Mouse (Mus musculus): ENCODE results near the gene Elf3.

The Elf3 gene

DNA sequence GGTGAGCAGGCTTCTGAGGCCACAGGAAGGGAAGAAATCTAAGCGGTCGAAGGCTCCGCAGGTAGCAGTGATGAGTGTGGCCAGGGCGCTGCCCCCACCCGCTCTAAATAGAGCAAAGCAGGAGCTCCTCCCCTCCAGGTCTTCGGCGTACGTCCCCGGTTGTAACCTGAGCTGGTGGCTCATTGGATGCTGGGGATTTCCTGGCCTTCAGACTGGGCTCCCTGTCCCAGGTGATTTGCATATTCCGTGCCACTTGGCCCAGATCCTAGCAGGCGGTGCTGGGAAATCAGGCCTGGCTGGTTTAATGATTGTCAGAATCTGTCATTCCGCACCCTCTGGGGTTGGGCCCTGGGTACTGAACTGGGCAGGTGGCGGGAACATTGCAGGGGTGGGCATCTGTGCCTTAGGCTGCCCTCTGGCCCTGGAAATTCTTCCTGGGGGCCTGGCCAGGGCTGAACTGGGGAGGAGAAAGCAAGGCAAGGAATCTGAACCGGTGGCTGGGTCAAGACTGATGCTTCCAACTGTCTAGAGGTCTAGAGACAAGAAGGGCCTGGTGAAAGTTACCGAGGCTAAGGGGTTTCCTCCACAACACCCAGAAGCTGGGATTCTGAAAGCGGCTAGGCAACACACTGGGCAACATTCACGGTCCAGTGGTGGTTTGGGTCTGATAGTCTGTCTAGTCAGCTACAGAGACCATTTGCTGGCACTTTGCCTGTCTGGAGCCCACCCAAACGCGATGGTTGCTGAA lies at the start of gene Elf3:
TSS of gene Elf3 (minus strand) at position 189 of the 748 bp plus-strand sequence.
- DNase-seq (ENCODE audit: extremely low read depth, insufficient read length, low spot score): no peak

DNA sequence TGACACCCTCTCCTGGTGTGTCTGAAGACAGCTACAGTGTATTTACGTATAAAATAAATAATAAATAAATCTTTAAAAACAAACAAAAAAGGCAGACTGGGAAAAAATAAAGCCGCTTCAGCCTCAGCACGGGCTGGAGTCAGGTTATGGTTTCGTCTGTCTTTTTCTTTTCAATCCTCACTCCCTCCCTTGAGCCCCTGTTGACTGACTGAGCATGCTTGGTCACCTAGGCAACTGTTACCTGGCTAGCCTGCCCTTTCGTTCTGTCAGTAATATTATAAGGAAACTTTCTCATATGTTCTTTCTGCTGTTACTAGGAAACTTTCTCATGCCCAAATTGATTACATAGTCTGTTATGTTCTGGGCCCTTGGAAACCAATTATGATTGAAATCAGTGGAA lies 32.5 kb upstream of the Elf3 start:
- DNase-seq (ENCODE audit: extremely low read depth, insufficient read length, low spot score): no peak

DNA sequence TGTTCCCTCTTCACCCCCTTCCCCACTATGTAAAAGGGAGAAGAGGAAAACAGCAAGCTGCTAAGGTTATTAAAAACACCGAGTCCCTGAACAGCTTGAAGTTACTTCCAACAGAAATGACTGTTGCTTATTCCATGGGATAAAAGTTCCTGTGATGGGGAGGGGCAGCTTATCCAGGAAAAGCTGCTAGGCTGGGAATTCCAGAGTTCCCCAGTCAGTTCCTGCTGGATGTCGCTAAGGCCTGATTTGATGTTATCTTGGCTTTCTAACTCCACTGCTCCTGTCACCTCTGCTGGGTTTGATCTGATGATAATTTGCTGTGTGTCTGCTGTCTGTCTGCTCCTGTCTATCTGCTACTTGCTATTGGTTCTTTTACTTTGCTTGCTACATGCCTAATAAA lies 27.9 kb upstream of the Elf3 start:
- no peak for DNase-seq (ENCODE audit: extremely low read depth, insufficient read length, low spot score)

DNA sequence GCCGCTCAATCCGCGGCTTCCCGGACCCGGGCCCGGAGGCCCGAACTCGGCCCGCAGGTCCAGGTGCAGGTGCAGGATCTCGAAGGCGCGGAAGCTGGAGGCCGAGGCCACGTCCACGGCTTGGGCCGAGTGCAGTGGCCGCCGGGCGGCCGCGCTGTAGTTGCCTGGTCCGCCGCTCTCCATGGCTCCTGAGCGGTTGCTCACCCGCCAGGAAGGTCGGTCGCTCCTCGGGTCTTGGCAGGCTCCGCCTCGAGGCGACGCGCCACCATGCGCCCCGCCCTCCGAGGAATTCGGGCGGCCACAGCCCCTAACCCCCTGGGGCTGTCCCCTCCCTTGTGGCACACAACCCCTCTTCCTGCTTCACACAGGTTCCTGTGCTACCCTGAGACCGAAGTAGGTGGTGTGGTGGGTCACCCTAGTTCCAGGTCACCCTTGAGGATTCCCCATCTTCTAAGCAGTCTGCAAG lies 25.5 kb upstream of the Elf3 start, which contains the start of gene Rnpep:
TSS of gene Rnpep (minus strand) at position 259 of the 466 bp plus-strand sequence.
- DNase-seq (ENCODE audit: extremely low read depth, insufficient read length, low spot score): peak; percentile 91

DNA sequence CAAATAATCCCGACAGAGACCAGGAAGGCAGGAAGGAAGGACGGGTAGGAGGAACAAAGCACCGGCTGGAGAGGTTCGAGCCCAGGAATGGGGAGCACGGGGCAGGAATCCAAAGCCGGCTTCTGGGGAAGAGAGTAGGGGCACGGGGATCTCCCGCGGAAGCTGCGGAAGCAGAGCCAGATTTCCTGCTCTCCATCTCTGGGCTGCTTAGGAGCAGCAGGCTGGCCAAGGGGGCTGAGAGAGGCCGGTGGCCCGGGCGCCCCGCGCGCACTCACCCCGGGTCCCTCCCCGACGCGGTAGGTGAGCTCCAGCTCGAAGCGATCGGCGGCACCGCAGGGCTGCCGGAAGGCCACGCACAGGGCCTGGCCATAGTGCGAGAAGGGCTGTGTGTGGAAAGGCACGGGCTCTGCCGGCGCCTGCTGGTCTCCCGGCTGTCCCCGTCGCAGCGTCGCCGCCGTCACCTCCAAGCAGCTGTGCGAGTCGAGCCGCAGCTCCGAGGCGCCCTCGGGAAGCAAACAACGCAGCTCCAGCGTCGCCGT lies 25.0 kb upstream of the Elf3 start:
- DNase-seq (ENCODE audit: extremely low read depth, insufficient read length, low spot score): no peak

DNA sequence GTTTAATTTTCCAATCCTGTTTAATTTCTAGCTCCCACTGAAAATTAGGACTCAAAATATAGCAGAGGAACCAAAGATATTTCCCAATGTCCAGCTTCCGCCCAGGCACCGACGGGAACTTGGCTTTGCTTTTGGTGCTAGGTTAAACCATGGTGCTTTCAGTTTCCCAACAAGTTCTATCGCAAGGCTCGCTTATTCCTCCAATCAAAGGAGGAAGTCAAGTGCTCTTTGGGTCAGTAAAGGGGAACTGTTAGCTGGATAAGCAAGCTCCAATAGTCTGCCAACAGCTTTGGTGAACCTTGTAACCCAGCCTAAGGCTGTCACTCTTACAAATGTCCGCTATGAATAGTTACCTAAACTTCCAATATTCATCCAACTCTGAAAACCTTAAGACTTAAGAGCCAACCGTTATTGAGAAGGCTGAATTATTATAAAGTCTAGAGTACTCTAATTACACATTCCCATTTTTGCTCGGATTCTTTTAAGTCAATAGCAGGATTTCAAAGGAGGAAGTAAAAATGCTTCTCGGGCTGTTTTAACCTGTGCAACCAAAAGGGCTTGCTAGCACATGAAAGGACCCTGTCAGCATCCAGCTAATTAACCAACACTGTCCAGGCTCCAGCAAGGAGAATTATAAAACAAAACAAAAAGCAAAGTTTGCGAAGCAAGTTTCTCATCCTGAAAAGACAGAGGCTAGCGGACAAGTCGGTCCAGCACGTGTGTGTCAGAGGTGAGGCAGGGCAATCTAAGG lies 24.3 kb upstream of the Elf3 start:
- DNase-seq (ENCODE audit: extremely low read depth, insufficient read length, low spot score): peak; percentile 30

DNA sequence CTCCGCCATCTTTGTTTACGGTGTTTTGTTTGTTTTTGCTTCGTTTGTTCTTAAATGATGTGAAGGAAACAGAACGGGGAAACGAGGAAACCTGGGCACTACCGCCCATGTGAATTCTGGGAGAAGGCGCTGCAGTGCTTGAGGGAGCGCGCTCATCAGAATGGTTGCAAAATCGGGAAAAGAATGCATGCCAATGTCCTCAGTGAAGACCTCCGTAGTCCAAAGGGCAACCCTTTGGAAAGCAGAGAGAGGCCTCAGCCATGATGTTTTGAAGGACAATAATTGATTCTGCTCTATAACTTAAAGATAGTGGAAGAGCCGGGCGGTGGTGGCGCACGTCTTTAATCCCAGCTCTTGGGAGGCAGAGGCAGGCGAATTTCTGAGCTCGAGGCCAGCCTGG lies 23.5 kb upstream of the Elf3 start:
- DNase-seq (ENCODE audit: extremely low read depth, insufficient read length, low spot score): no peak

DNA sequence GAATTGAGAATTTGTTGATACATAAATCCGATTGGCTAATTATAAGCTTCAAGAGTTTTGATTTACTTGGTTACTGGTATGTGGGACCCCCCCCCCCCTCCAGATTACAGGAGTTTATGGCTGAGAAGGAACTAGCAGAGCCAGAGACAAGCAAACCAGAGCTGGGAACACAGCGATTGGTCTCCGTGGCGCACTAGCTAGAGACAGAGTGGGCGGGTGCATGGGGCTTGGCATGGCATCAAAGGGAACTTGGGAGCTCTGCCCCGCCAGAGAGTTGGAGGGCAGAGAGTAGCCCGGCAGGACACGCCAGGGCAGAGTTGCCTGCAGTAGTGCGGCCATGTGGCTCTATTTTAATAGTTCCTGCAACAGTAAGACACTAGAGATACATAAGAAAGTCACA lies 22.3 kb upstream of the Elf3 start:
- peak; percentile 58 for DNase-seq (ENCODE audit: extremely low read depth, insufficient read length, low spot score)

DNA sequence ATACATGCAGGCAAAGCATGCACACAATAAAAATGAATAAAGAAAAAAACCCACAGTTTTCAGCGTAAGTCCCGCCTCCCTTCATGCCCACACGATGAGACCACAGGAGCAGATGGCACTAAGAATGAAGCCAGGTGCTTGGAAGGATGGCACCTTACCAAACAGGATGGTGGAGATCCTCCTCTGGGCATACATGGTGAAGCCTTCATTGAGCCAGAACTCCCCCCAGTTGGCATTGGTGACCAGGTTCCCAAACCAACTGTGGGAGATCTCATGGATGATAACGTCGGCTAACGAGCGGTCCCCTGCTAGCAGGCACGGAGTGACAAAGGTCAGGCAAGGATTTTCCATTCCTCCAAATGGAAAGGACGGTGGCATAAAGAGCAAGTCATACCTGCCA lies 13.0 kb upstream of the Elf3 start:
- DNase-seq (ENCODE audit: extremely low read depth, insufficient read length, low spot score): no peak

DNA sequence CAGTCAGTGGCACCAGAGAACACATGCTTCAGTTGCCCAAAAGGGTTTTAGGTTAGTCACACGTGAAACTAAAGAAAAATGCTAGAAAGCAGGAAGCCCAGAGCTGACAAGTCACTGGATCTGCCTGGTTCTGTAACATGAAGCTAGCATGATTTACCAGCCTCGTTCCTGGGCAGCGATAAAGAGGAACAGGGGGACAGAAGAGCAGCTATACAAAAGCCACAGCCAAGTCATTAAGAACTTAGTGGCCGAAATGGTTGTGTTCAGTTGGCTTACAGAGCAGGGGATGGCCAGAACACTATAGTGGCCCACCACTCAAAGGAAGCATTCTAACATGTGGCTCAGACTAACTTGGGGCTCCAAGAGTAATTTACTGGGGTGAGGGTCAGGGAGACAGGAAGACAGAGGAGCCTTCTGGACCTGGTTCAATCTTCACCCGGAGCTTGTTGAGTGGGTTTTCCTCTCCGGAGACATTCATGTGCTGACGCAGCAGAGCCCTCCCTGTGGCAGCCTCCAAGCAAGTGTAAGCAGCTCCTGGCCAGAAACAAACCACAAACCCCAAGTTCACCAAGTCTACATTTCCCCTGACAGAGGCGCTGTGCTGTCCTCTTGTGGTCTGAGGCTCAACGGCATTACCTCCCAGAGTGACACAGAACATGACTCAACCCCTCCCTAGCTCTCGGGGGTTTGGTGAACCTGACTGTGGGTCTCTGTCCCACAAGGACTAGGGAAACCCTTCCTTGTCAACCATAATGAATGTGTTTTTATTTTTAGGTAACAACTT lies 9.5 kb upstream of the Elf3 start:
- peak; percentile 57 for DNase-seq (ENCODE audit: extremely low read depth, insufficient read length, low spot score)

DNA sequence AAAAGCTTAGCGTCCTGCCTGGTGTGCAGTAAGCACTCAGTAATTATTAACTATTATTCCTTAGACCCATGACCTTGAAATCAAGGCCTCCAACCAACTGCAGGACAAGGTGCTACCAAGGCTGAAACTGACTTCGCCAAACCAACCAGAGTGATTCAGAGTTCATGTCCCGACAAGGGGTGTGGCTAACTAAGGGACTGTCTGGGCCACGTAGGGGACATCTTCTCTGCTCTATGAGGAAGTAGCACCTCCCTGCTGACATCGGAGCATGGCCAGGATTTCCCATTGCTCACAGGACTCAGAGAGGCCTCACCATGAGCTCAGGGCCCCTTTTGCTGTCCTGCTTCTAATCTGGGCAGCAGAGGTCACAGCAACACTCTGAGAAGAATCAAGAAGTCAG lies 7.5 kb upstream of the Elf3 start:
- DNase-seq (ENCODE audit: extremely low read depth, insufficient read length, low spot score): no peak

DNA sequence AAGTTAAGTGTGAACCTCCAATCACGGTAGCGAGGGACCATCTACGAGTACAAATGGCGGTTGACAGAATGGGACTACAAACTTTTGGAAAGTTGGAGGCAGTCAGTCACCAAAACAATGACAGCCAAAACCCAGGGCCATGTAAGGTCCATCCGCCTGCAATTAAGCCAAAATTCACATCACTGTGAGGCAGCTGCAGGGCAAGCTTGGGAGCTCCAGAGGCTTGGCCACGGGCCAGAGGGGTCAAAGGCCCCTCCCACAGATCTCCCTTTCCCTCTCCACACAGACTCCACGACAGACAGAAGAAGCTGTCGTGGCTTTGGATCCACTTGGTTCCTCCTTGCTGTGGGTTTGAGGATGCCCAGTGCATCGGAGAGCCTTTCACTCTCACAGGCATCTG lies 4.9 kb upstream of the Elf3 start:
- DNase-seq (ENCODE audit: extremely low read depth, insufficient read length, low spot score): no peak

DNA sequence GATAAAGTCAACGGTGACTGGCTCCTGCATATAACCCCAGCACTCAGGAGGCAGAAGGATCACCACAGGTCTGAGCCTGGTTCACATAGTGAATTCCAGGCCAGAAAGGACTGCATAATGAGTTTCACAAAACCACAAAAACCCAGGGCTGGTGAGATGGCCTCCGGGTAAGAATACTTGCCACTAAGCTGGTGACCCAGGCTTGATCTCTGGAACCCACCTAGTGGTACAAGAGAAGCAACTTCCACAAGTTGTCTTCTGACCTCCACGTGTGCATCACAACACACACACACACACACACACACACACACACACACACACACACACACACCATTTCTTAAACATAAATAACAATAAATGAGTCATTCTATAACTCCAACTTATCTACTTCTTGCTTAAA lies 4.0 kb upstream of the Elf3 start:
- no peak for DNase-seq (ENCODE audit: extremely low read depth, insufficient read length, low spot score)

DNA sequence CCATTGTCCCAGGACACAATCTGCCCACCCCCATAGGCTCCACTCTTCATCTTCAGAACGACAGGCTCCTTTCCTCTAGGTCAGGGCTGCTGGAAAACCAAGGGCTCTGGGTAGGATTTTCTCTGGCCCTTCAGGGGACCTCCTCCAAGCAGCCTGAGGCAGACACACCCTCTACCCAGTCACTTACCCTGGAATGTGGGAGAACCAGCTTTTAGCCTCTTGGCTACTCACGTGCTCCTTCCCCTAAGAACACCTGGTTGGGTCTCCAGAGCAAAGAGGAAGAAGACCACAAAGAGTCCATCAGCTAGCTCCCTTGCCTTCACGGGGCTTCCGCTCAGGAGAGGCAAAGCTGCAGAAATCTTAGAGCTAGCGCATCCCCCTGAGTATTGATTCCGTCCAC lies 2.6 kb upstream of the Elf3 start:
- no peak for DNase-seq (ENCODE audit: extremely low read depth, insufficient read length, low spot score)

DNA sequence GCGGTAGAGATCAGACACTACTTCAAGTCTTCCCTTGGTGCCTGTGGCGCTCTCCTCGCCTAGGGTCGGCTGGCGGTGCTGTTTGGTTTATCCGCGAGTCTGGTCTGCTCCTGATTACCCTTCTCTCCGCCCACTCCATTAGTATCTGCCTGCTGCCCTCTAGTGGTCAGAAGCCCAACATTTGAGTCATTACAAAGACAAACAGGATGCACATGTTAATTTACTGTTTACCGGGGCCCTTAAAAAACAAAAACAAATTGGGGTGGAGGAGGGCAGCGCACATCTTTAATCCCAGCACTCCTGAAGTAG lies 714 bp upstream of the Elf3 start:
- peak; percentile 37 for DNase-seq (ENCODE audit: extremely low read depth, insufficient read length, low spot score)

DNA sequence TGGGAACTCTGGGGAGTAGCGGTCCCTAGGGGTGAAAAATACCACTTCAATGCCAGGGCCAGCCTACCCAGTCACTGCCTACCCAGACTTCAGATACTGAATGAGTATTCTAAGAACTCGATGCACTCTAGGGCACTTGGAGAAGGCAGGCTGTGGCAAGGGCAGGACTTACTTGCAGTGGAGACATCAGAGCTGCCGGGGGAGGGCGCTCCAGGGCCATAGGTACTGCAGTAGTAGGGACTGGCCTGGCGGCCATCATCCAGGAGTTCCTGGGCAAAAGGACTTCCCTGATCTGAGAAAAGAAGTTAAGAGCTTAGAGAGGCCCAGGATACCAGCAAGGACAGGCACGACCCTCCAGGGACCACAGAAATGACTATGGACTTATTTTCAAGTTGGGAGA lies 2.1 kb downstream of the Elf3 start:
- DNase-seq (ENCODE audit: extremely low read depth, insufficient read length, low spot score): peak; percentile 44

DNA sequence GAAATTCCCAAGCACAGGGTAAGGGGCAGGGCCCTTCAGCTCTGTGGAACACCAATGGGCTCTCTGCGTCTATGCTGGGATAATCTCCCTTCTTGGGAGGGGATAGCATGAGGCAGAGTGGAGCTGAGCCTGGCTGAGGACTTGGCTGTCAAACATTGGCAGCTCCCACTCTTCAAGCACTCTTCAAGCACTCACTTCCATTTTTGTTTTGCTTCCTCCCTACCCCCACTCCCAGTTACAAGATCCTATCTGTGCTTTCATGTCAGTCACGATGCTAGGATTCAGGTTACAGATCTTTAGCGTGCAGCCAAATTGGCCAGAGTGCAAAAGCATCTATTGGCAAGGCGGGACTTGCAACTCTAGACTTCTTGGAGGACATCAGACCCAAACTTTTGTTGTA lies 5.5 kb downstream of the Elf3 start:
- no peak for DNase-seq (ENCODE audit: extremely low read depth, insufficient read length, low spot score)

DNA sequence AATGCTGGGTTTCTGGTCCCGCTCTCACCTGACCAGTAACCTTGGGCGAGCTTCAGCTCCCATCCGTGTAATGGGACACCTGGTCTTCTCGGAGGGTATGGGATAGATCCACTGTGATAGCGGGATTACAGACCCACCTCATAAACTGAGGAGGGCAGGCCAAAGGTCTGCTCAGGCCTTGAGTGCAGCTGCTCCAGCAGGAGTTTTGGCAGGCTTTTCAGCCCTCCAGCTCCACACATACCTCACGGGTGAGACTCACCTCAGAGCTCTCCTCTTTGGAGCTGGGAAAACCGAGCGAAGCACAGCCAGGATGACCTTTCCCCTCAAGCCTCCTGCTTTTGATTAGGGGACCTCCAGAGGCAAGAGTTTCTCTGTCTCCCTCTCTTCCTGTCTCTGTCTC lies 7.0 kb downstream of the Elf3 start:
- no peak for DNase-seq (ENCODE audit: extremely low read depth, insufficient read length, low spot score)

DNA sequence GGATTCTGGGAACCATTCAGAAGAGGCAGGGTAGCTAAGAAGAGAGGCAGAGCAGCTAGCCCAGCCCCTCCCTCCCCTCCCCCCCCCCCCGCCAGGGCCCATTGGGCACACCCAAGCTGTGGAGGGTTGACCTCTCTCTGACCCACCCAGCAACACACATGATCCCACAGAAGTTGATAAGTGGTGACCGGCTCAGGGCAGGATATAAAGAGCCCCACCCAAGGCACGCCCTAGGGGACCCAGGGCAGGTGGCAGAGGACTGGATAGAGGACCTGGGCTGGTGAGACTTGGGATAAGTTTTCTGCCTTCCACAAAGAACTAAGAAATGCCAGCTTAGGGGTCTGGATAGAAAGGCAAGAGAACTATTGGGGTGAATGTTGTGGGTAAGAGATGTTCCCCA lies 7.7 kb downstream of the Elf3 start:
- no peak for DNase-seq (ENCODE audit: extremely low read depth, insufficient read length, low spot score)

DNA sequence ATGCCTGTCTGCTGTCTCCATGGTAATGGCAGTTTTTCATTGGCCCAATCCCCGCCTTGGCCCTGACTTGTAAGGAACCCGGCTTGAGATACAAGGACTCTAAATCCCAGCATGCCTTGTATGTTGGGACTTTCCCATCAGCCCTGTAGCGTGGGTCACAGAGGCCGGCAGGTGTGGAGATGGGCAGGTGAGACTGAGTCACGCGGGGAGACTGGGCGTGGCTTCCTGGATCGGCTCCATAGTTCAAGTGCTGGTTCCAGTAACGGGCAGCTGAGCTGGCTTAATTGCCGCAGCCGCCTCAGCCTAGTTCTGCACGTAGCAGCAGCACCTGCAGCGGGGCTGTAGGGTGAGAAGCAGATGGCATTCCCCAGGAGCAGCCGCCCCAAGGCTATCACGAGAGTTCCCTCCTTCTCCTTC lies 9.9 kb downstream of the Elf3 start:
- DNase-seq (ENCODE audit: extremely low read depth, insufficient read length, low spot score): no peak

DNA sequence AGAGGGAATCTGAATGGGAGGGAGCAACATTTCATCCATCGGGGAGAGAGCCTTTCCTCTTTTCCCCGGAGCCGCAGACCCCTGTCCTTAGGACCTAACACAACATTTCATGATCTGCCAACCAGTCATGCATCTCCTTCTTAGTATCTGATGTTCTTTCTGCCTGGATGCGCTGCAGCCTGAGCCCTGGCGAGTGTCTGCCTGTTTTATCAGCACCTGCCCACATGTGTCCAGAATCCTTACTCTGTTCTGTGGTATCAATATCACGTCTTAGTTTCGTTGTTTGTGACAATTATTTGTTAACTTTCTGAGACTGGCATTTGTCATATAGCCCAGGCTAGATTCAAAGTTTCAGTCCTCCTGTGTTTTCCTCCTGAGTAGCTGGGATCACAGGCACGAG lies 14.4 kb downstream of the Elf3 start:
- DNase-seq (ENCODE audit: extremely low read depth, insufficient read length, low spot score): no peak

All from 3134 (cell line).